19 mouse cellular contexts compared by ENCODE assay signal in the genomic region with DNA sequence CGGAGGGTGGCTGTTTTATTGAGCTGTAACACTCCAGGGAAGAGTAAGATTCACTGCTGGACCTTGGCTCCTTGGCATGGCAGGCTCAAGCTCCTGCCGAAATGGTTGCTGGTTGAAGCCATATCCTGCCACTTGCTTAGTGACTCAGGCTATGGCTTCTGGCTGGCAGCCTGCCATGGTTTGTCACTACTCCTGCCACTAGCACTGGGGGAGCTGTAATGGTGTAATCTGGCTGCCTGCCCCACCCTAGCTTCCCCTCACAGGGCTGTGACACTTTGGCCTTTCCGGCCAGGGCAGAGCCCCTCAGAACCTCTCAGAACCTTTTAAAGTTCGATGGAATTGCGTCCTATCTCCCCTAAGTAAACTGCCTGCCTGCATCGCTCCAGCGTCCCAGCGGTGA.
DNase-seq lines count a peak whose midpoint lies in the region; ATAC-seq lines count a peak whose summit lies in the region.
"Had no signal": no experiment of that assay in that cellular context is flagged by ENCODE, and none has a peak within 500 bp of the region (broad histone marks: within the 10 kb centered on the region; RNA-seq: fewer than 3 reads in every experiment).

No protein-coding gene starts in this region.

- 0 out of 2 replicates have a peak overlapping the region, but pooled peaks have one; percentile 12 for H3K27ac ChIP-seq in limb, embryonic 12.5 days
- H3K27ac ChIP-seq in limb, embryonic 10.5 days: no peak overlapping the region
- H3K27ac ChIP-seq: embryonic facial prominence, embryonic 15.5 days; forebrain, embryonic 10.5 days; hindbrain, embryonic 15.5 days; liver, embryonic 15.5 days; midbrain, embryonic 10.5 days; neural tube, embryonic 15.5 days had no signal

- H3K9ac ChIP-seq in limb, embryonic 12.5 days (replicated peaks): no peak overlapping the region
- H3K9ac ChIP-seq: embryonic facial prominence, embryonic 15.5 days; hindbrain, embryonic 15.5 days; liver, embryonic 15.5 days; neural tube, embryonic 15.5 days had no signal

- H3K9me3 ChIP-seq in limb, embryonic 12.5 days: no peaks in the 10 kb centered on the region
- H3K9me3 ChIP-seq in limb, embryonic 10.5 days (replicated peaks): no peaks in the 10 kb centered on the region
- H3K9me3 ChIP-seq: embryonic facial prominence, embryonic 15.5 days; forebrain, embryonic 10.5 days; hindbrain, embryonic 15.5 days; midbrain, embryonic 10.5 days; neural tube, embryonic 15.5 days had no signal

- intact Hi-C loops in heart, postnatal 14 days (cut with DNase I): no loop called here

- H3K27me3 ChIP-seq in limb, embryonic 12.5 days: no peaks in the 10 kb centered on the region
- H3K27me3 ChIP-seq in limb, embryonic 10.5 days (ENCODE audit: low read depth, poor library complexity, severe bottlenecking): no peaks in the 10 kb centered on the region
- H3K27me3 ChIP-seq: embryonic facial prominence, embryonic 15.5 days; hindbrain, embryonic 15.5 days; liver, embryonic 15.5 days; neural tube, embryonic 15.5 days had no signal

- no peaks in the 10 kb centered on the region for H3K36me3 ChIP-seq in limb, embryonic 12.5 days
- H3K36me3 ChIP-seq in limb, embryonic 10.5 days: no peaks in the 10 kb centered on the region
- H3K36me3 ChIP-seq: embryonic facial prominence, embryonic 15.5 days; forebrain, embryonic 10.5 days; hindbrain, embryonic 15.5 days; liver, embryonic 15.5 days; midbrain, embryonic 10.5 days; neural tube, embryonic 15.5 days had no signal

- 0 out of 2 replicates have a peak, but pooled peaks cover 4% of the 10 kb centered on the region for H3K4me1 ChIP-seq in limb, embryonic 12.5 days (replicated peaks)
- peaks cover 4% of the 10 kb centered on the region; the same call in 1 of the 2 replicates for H3K4me1 ChIP-seq in limb, embryonic 10.5 days
- H3K4me1 ChIP-seq: forebrain, embryonic 10.5 days; hindbrain, embryonic 15.5 days; liver, embryonic 15.5 days; midbrain, embryonic 10.5 days; neural tube, embryonic 15.5 days had no signal

- no peak overlapping the region for H3K4me2 ChIP-seq in limb, embryonic 12.5 days
- H3K4me2 ChIP-seq: embryonic facial prominence, embryonic 15.5 days; hindbrain, embryonic 15.5 days; liver, embryonic 15.5 days; neural tube, embryonic 15.5 days had no signal

- WGBS in limb, embryonic 12.5 days: 85% methylated on average over 8 of the region's 8 CpGs
- 88% methylated on average over 8 of the region's 8 CpGs for WGBS in limb, embryonic 10.5 days

- ATAC-seq in limb, embryonic 12.5 days (ENCODE audit: insufficient number of reproducible peaks, insufficient read depth, low FRiP score, low TSS enrichment, low read depth): no peak

- peak; percentile 8 for DNase-seq in adrenal gland, postnatal 25 days
- DNase-seq in adrenal gland, postnatal 10 days: no peak
- peak; percentile 72 for DNase-seq in heart, adult 11 months
- DNase-seq in heart, postnatal 14 days: no peak
- no peak for DNase-seq in limb, embryonic 10.5 days (ENCODE audit: low spot score)
- peak; percentile 57 for DNase-seq in 416B (ENCODE audit: low read depth)
- no peak for DNase-seq in embryo, embryonic 10.5 days (ENCODE audit: low spot score)
- DNase-seq: adrenal gland, adult 8-10 months; kidney, adult 11 months; lung, postnatal 36 days; right cerebral cortex, postnatal 4 days; thymus, postnatal 4 days had no signal

- H3K4me3 ChIP-seq in limb, embryonic 12.5 days (replicated peaks): no peak overlapping the region
- no peak overlapping the region for H3K4me3 ChIP-seq in limb, embryonic 10.5 days
- H3K4me3 ChIP-seq: embryonic facial prominence, embryonic 15.5 days; forebrain, embryonic 10.5 days; hindbrain, embryonic 15.5 days; liver, embryonic 15.5 days; midbrain, embryonic 10.5 days; neural tube, embryonic 15.5 days had no signal

Comparison
In these comparisons a context has a peak if more than half of its experiments do, and no peak if none do; other contexts are left out.
1. DNase-seq: peak in adrenal gland, postnatal 25 days (single experiment), heart, adult 11 months (single experiment) and 416B (single experiment); none in adrenal gland, postnatal 10 days (single experiment), heart, postnatal 14 days (0 of 2), limb, embryonic 10.5 days (single experiment) and embryo, embryonic 10.5 days (single experiment).